Mouse (Mus musculus): ENCODE data around the gene Prkg1.
"Not testable (repeated sequence)": the region's sequence is repeated elsewhere in the genome, so short reads cannot be mapped to it uniquely, and the experiment has no call there.

The Prkg1 gene

DNA sequence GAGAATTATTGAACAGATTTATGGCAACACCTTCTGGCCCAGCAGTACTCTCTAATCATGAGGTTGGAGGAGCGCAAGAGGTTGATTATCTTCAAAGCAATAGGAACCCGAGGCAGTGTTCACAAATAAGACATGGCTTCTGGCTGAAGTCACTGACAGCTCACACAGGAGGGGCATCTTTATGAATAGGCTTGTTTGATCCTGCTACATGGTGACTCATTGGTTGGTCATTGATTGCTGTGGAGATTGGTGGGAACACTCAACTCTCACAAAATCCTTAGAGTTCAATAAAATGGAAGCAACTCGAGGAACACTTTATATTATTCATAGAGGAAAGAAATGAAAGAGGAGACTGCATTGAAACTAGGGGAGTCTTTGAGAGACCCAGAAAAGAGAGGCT is 322.5 kb downstream of the Prkg1 start:
- DNase-seq (ENCODE audit: low read depth, low spot score), result no peak

DNA sequence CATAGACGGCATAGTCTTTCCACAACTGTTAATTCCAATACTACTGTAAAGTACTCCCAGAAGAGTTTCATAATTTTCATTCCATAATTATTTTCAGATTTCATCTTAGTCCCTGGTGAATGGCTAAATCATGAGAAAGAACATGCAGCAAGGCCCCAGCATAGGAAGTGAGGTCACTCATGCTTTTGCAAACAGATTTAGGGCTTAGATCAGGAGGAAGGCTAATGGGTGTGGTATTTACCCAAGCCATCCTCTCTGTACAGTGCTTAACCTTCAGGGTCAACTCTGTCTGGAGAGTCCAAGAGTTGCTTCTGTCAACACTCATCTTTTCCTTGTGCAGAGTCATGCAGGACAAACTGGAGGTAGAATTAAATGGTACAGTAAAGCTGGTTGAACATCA is 331.4 kb downstream of the Prkg1 start:
- DNase-seq (ENCODE audit: low read depth, low spot score), result no peak

GRCm38 (mm10) chr19:31431411-31431810 is 333.4 kb downstream of the Prkg1 start:
- DNase-seq (ENCODE audit: low read depth, low spot score), result no peak

DNA sequence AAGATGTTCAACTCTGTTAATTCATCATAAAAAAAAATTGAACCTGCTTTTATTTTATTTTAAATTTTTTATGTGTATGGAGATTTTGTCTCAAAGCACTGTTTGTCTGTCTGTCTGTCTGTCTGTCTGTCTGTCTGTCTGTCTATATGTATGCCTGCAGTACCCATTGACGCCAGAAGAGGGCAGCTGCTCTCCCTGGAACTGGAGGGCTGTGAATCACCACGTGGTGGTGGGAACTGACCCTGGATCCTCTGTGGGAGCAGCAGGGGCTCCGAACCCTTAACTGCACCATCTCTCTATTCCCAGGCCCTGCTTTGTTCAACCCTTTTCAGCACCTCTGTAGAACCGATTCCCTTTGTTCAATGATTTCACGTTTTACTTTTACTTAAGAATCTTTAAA is 338.7 kb downstream of the Prkg1 start:
- no peak for DNase-seq (ENCODE audit: low read depth, low spot score)

GRCm38 (mm10) chr19:31425199-31425598 is 339.6 kb downstream of the Prkg1 start:
- no peak for DNase-seq (ENCODE audit: low read depth, low spot score)

- DNase-seq (ENCODE audit: low read depth, low spot score), result no peak
Measured at GRCm38 (mm10) chr19:31424319-31424718, 340.5 kb downstream of the Prkg1 start.

DNA sequence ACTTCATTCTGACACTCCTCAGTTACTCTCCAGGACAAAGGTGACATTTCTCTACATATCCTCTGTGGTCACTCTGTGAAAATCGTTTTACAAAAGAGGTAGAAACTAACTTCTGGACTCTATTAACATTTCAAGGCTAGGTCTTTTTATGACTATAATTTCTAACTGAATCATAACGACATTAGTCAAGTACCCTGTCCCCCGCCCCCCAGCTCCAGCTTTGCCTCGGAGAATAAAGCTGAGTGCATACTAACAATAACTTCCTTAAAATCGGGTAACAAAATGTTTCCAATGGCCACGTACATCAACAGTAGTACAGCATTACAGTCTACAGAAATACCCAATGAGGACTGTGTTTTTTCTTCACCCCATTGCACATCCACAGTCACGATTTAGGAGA is 351.3 kb downstream of the Prkg1 start:
- no peak for DNase-seq (ENCODE audit: low read depth, low spot score)

- DNase-seq (ENCODE audit: low read depth, low spot score), result no peak
Measured at GRCm38 (mm10) chr19:31396096-31396495, 368.7 kb downstream of the Prkg1 start.

DNA sequence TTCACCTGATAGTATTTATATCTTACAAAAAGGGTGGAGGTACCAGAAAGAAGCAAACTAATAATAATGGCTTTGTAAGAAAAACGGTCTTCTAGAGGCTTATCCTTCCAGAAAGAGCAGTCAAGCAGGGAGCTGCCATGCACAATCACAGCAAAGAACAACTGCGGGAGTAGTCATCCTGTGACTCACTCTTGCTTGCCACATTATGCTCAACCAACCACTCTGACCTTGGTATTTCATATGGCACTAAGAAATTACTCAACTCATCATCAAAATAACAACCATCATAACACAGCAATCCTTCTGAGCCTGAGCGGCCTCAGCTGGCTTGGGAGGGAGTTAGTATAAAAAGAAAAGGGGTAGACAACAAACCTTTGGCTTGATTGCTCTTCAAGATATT is 379.5 kb downstream of the Prkg1 start:
- no peak for DNase-seq (ENCODE audit: low read depth, low spot score)

DNA sequence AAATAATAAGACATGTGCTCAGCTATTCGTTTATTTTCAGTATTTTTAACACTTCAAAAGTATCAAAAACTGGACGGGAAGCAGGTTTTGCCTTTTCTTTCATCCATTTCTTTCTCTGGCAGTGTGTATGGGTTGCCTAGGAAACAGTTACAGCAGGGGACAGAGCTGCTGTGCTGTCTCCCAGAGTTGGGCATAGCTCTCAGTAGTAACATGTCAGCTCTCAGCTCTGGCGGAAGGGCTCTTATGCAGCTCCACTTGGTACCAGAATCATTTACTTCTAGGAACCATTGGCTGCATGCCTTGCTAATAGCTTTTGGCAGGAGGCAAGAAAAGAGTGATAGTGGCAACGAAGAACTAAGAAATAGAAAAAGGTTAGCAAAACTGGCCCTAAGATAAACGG is 381.0 kb downstream of the Prkg1 start:
- DNase-seq (ENCODE audit: low read depth, low spot score), result no peak

DNA sequence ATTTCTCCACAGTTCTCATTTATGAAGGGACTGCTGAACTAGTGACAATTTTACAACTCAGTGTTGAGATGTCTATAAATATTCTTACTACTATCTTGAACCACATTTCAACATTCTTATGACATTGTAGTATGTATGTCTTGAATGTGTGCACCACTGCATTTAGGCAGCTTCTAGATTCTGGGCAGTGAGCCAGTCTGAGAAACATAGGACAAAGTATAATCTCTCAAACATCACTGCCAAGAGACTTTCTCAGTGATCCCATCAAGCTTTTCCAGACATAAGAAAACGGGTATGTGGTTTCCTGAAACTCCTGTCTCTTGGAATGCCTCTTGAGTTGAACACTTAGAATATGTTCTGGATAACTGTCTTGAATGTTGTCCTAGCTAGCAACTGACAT is 394.7 kb downstream of the Prkg1 start:
- DNase-seq (ENCODE audit: low read depth, low spot score), result no peak

DNA sequence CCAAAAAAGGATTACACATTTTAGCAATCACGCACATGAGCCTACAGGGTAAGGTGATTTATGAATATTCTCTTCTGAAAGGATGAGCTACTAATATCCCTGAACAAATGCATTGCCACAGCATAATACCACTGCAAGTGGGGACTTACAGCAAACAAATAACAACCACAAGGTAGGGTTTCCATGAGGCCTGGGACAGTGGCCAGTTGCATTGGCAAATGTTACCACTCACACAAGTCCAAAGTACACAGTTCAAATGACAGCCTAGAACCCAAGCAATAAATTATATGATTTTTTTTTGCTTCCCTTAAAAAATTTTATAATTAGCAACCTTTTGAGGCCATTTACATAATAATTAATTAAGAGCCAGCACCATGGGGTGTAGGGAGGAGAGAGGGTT is 395.7 kb downstream of the Prkg1 start:
- no peak for DNase-seq (ENCODE audit: low read depth, low spot score)

DNA sequence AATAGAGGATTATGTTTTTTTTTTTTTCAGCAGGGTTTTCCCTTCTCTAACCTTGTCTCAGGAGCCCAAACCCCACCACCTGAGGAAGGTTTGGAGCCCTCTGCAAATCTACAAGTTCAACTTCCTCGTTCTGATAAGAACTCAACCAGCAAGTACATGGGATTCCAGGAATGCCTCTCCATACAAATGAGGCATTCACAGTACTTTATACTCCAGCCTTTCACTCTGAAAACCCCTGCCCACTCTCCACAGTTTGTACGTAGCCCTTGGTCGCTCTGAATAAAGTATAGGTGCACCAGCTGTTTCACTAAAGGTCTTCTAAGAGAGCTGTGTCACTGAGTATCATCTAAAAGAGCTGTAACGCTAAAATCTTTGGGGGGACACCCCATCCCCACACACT is 402.8 kb downstream of the Prkg1 start:
- no peak for DNase-seq (ENCODE audit: low read depth, low spot score)

GRCm38 (mm10) chr19:31361575-31361974 is 403.3 kb downstream of the Prkg1 start:
- no peak for DNase-seq (ENCODE audit: low read depth, low spot score)

GRCm38 (mm10) chr19:31361161-31361560 is 403.7 kb downstream of the Prkg1 start:
- DNase-seq (ENCODE audit: low read depth, low spot score), result no peak

- DNase-seq (ENCODE audit: low read depth, low spot score), result no peak
Measured at GRCm38 (mm10) chr19:31354959-31355358, 409.9 kb downstream of the Prkg1 start.

GRCm38 (mm10) chr19:31352784-31353183 is 412.0 kb downstream of the Prkg1 start:
- not testable (repeated sequence) for DNase-seq (ENCODE audit: low read depth, low spot score)

GRCm38 (mm10) chr19:31351796-31352195 is 413.0 kb downstream of the Prkg1 start:
- DNase-seq (ENCODE audit: low read depth, low spot score), result no peak

DNA sequence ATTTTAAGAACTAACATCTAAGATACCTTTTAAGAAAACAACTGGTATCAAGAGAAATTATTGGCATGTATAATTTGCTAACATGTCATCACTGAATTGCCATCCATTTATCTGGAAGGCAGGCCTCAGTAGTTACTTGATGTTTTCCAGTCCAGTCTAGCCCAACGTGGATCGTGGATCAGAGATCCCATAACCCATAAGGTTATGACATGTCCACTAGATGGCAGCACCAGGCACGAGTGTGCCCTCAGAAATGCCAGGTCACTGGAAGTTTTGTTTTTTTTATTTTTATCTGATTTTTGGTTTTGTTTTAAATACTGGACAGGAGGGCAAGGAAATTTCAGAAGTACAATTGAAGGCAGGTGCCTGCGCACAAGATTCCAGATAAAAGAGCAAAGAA is 422.7 kb downstream of the Prkg1 start:
- DNase-seq (ENCODE audit: low read depth, low spot score), result peak; percentile 18

GRCm38 (mm10) chr19:31340898-31341297 is 423.9 kb downstream of the Prkg1 start:
- no peak for DNase-seq (ENCODE audit: low read depth, low spot score)

DNA sequence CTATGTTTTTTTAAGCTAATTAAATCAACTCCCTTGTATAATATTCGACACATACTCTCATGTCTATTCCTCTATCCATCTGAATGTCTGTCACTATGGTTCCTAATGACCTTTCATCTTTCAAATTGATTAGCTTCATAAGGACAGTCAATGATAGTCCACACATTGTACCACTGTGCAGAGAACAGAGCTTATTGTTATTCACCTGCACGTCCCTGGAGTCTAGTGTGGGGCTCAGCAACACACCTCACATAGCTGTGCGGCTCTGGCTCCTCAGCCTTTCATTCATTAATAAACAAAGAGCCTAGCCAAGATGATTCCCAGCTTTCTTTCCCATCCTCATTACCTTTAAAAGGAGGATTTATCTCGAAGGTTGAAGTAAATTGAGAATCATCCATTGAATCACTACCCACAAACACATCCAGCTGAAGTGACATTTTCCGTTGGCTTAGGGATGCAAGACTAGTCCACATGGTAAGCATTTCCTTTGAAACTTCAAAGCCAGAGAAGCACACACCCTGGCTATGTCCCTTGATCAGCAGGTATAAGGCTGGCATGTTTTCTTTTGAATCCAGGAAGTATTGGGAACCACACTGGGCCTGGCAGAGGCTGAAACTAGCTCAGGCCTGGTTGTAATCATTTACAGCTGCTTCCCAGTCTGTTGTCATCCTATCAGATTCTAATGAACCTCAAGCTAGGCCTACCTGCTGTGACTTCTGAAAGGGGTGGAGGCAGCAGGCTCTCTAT is 426.3 kb downstream of the Prkg1 start:
- DNase-seq (ENCODE audit: low read depth, low spot score), result no peak

DNA sequence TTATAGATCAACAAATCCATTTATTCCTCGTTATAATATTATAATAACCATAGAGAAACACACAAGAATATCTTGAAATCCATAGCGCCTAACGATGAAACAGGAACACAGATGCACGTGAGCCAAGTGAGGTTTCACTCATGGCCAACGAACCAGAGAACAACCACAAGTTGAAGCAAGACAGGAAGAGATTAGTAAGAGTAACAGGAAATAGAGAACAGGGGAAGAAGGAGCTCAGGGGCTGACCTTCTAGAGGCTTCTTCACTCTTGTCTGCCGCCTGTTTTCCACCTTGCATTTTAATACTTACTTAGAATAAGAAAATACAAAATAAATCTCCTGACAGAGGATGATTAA is 427.0 kb downstream of the Prkg1 start:
- DNase-seq (ENCODE audit: low read depth, low spot score), result peak; percentile 22

- peak; percentile 7 for DNase-seq (ENCODE audit: low read depth, low spot score)
Measured at GRCm38 (mm10) chr19:31337163-31337862, 427.5 kb downstream of the Prkg1 start.

Data from A20 (cell line).